Mouse (Mus musculus): ENCODE results near the gene Tmbim1.

GRCm38 (mm10) chr1:74304339-74304790 is 1.1 kb downstream of the Tmbim1 start:
- TF ChIP-seq POLR2A (IDR thresholded peaks at IDR 0.05; ENCODE audit: low read depth, low read length) = no peak
- no peak for TF ChIP-seq CTCF (IDR thresholded peaks at IDR 0.05; ENCODE audit: extremely low read depth, insufficient read length, insufficient replicate concordance, low read depth, low read length)
